Comparison of ENCODE assay signal across 8 mouse cellular contexts in the genomic region with DNA sequence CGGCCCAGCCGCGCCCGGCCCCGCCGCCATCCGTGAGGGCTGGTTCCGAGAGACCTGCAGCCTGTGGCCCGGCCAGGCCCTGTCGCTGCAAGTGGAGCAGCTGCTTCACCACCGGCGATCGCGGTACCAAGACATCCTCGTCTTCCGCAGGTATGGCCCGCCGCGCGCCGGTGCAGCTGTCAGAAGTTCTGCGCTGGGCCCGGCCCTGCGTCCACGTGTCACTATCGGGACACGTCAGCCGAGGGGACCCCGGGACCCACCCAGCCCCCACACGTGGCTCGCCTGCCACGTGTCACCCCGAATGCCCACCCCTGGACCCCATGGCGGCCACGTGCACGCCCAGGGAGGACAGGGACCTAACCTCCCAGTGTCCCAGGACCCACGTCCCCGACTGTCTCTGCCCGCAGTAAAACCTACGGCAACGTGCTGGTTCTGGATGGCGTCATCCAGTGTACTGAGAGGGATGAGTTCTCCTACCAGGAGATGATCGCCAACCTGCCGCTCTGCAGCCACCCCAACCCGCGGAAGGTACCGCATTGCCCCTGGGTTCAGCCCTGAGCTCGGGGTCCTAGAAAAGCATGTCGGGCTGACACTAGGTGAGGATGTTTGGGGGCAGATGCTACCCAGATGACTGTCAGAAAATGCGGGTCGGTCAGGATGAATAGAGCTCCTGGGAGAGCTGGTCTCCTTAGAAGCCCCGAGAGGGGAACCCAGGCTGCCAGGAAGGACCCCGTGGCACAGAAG. TPM values are rescaled to one million over a fixed set of nuclear protein-coding genes. Genes with fewer than 3 reads are reported as not detected.
DNase-seq lines count a peak whose midpoint lies in the region; ATAC-seq and TF ChIP-seq lines count a peak whose summit lies in the region.

No protein-coding gene starts in this region.

- peak overlapping the region; percentile 94 for H3K27ac ChIP-seq in gastrocnemius, adult 2 months
- no peak overlapping the region for H3K27ac ChIP-seq in spleen, adult 2 months (ENCODE audit: insufficient read depth, low read length)
- H3K27ac ChIP-seq in forebrain, embryonic 12.5 days, result peak overlapping the region; percentile 51; the same call in 1 of the 2 replicates
- peak overlapping the region; percentile 60; the same call in 1 of the 2 replicates for H3K27ac ChIP-seq in liver, adult 2 months (replicated peaks; ENCODE audit: insufficient read depth, low read depth, low read length)
- H3K27ac ChIP-seq in neural tube, embryonic 14.5 days (ENCODE audit: low read depth, low read length), result 0 out of 2 replicates have a peak overlapping the region, but pooled peaks have one; percentile 16

- peak overlapping the region; percentile 98 for H3K4me3 ChIP-seq in gastrocnemius, adult 2 months
- peak overlapping the region; percentile 79 for H3K4me3 ChIP-seq in spleen, adult 2 months (ENCODE audit: extremely low read depth, insufficient read depth, insufficient read length)
- H3K4me3 ChIP-seq in forebrain, embryonic 12.5 days (replicated peaks), result peak overlapping the region; percentile 88
- peak overlapping the region; percentile 89 for H3K4me3 ChIP-seq in liver, adult 2 months (ENCODE audit: insufficient read depth, low read depth, low read length)
- peak overlapping the region; percentile 61 for H3K4me3 ChIP-seq in neural tube, embryonic 14.5 days (ENCODE audit: low read depth, low read length)

- TF ChIP-seq POLR2A in spleen, adult 2 months (IDR thresholded peaks at IDR 0.05; ENCODE audit: low read depth, low read length), result no peak
- no peak for TF ChIP-seq POLR2A in liver, adult 2 months (IDR thresholded peaks at IDR 0.05; ENCODE audit: extremely low read depth, insufficient read depth, low read length)

- no peaks in the 10 kb centered on the region for H3K27me3 ChIP-seq in spleen, adult 2 months (ENCODE audit: control insufficient read depth, insufficient read depth, low read length)
- H3K27me3 ChIP-seq in forebrain, embryonic 12.5 days, result no peaks in the 10 kb centered on the region
- no peaks in the 10 kb centered on the region for H3K27me3 ChIP-seq in liver, adult 2 months (ENCODE audit: control insufficient read depth, insufficient read depth, low read length)
- no peaks in the 10 kb centered on the region for H3K27me3 ChIP-seq in neural tube, embryonic 14.5 days (ENCODE audit: control insufficient read depth, insufficient read depth, low read length)

- WGBS in spleen, adult 2 months, result under 1% methylated on average over 52 of the region's 53 CpGs
- under 1% methylated on average over 53 of the region's 53 CpGs for WGBS in forebrain, embryonic 12.5 days
- WGBS in liver, adult 2 months, result under 1% methylated on average over 49 of the region's 53 CpGs
- under 1% methylated on average over 52 of the region's 53 CpGs for WGBS in neural tube, embryonic 14.5 days

- intact Hi-C loops in gastrocnemius, adult 2 months (cut with DNase I), result no loop called here

- no peaks in the 10 kb centered on the region for H3K9me3 ChIP-seq in forebrain, embryonic 12.5 days
- H3K9me3 ChIP-seq in neural tube, embryonic 14.5 days (ENCODE audit: control insufficient read depth, low read length), result no peaks in the 10 kb centered on the region

- H3K36me3 ChIP-seq in spleen, adult 2 months (ENCODE audit: control insufficient read depth, insufficient read depth, low read length), result peaks cover 13% of the 10 kb centered on the region
- peaks cover 39% of the 10 kb centered on the region for H3K36me3 ChIP-seq in forebrain, embryonic 12.5 days (replicated peaks)
- H3K36me3 ChIP-seq in liver, adult 2 months (ENCODE audit: control insufficient read depth, insufficient read depth, low read length), result peaks cover 20% of the 10 kb centered on the region; the same call in 1 of the 2 replicates
- H3K36me3 ChIP-seq in neural tube, embryonic 14.5 days (ENCODE audit: control insufficient read depth, insufficient read depth, low read length), result peaks cover 27% of the 10 kb centered on the region

- H3K79me2 ChIP-seq in liver, adult 2 months (ENCODE audit: control insufficient read depth, insufficient read depth, low read length), result peaks cover 9% of the 10 kb centered on the region; the same call in 1 of the 2 replicates

- TF ChIP-seq CTCF in gastrocnemius, adult 2 months (IDR thresholded peaks at IDR 0.05), result no peak
- TF ChIP-seq CTCF in spleen, adult 2 months (IDR thresholded peaks at IDR 0.05; ENCODE audit: extremely low read depth, insufficient read depth, insufficient read length, insufficient replicate concordance), result no peak
- no peak for TF ChIP-seq CTCF in liver, adult 2 months (IDR thresholded peaks at IDR 0.05; ENCODE audit: low read depth, low read length)

- peak overlapping the region; percentile 94 for H3K4me2 ChIP-seq in forebrain, embryonic 12.5 days
- H3K4me2 ChIP-seq in neural tube, embryonic 14.5 days (ENCODE audit: low read depth, low read length), result peak overlapping the region; percentile 96

- DNase-seq in gastrocnemius, adult 2 months, result no peak
- no peak for DNase-seq in gastrocnemius, adult 8-10 months (ENCODE audit: low spot score in 2 of 2)
- no peak for DNase-seq in spleen, adult 2 months (ENCODE audit: low read depth in 1 of 2, low spot score in 2 of 2)
- DNase-seq in spleen, adult 18-20 months, result no peak
- DNase-seq in liver, adult 2 months (ENCODE audit: extremely low read depth, low read depth, low spot score), result peak; percentile 16
- DNase-seq in thymus, postnatal 4 days, result no peak

- H3K4me1 ChIP-seq in spleen, adult 2 months (ENCODE audit: control insufficient read depth, insufficient read depth, insufficient read length), result peaks cover 14% of the 10 kb centered on the region; the same call in 1 of the 2 replicates
- H3K4me1 ChIP-seq in forebrain, embryonic 12.5 days, result peaks cover 32% of the 10 kb centered on the region
- H3K4me1 ChIP-seq in liver, adult 2 months (ENCODE audit: control insufficient read depth, insufficient read depth, low read length), result peaks cover 10% of the 10 kb centered on the region
- peaks cover 15% of the 10 kb centered on the region for H3K4me1 ChIP-seq in neural tube, embryonic 14.5 days (ENCODE audit: control insufficient read depth, insufficient read depth, low read length)

- ATAC-seq in forebrain, embryonic 12.5 days (ENCODE audit: low FRiP score), result no peak; the same call in 1 of the 2 replicates
- peak; percentile 59; the same call in 1 of the 2 replicates for ATAC-seq in neural tube, embryonic 14.5 days (ENCODE audit: low read depth)

- peak overlapping the region; percentile 82 for H3K9ac ChIP-seq in forebrain, embryonic 12.5 days
- peak overlapping the region; percentile 91 for H3K9ac ChIP-seq in liver, adult 2 months (ENCODE audit: low read depth, low read length)
- H3K9ac ChIP-seq in neural tube, embryonic 14.5 days (replicated peaks; ENCODE audit: low read depth, low read length), result peak overlapping the region; percentile 80

RNA-seq across cellular contexts. Expression of gene Srm, which starts 0.5 kb away (rescaled TPM):
- 10 to 100 TPM; 12.0 to 12.2 TPM for total RNA-seq in gastrocnemius, adult 2 months (2021)
- 10 to 100 TPM; 11.1 to 15.7 (median 12.5) TPM for total RNA-seq in gastrocnemius, adult 8-10 months (2022)
- polyA plus RNA-seq in spleen, adult 2 months (2012; rRNA removed), result 55.7 and 80.0 TPM in 2 replicates
- polyA plus RNA-seq in forebrain, embryonic 12.5 days (2016; fragmentation: Nextera tagmentation; extraction: Ambion mirVana), result 163 and 166 TPM in 2 replicates
- 11.1 and 14.7 TPM in 2 replicates for total RNA-seq in liver, adult 2 months (2014; rRNA removed)
- 33.1 and 39.5 TPM in 2 replicates for polyA plus RNA-seq in liver, adult 2 months (2012; rRNA removed)
- 186 and 189 TPM in 2 replicates for polyA plus RNA-seq in neural tube, embryonic 14.5 days (2014; fragmentation: Nextera tagmentation; extraction: Ambion mirVana)

RNA-seq across cellular contexts. Expression of gene Masp2, which starts 10.5 kb away (rescaled TPM):
- total RNA-seq in gastrocnemius, adult 2 months (2021), result under 1 TPM; 0.56 to 0.69 TPM
- under 1 TPM; 0.24 to 0.56 (median 0.53) TPM for total RNA-seq in gastrocnemius, adult 8-10 months (2022)
- 0.26 and 1.3 TPM in 2 replicates for polyA plus RNA-seq in spleen, adult 2 months (2012; rRNA removed)
- polyA plus RNA-seq in forebrain, embryonic 12.5 days (2016; fragmentation: Nextera tagmentation; extraction: Ambion mirVana), result 0.27 and 0.50 TPM in 2 replicates
- total RNA-seq in liver, adult 2 months (2014; rRNA removed), result 191 and 270 TPM in 2 replicates
- 712 and 829 TPM in 2 replicates for polyA plus RNA-seq in liver, adult 2 months (2012; rRNA removed)
- polyA plus RNA-seq in neural tube, embryonic 14.5 days (2014; fragmentation: Nextera tagmentation; extraction: Ambion mirVana), result 0.64 and 1.8 TPM in 2 replicates

RNA-seq across cellular contexts. Expression of gene Exosc10, which starts 33.6 kb away (rescaled TPM):
- 10 to 100 TPM; 21.0 to 21.6 TPM for total RNA-seq in gastrocnemius, adult 2 months (2021)
- total RNA-seq in gastrocnemius, adult 8-10 months (2022), result 10 to 100 TPM; 14.7 to 20.8 (median 17.6) TPM
- polyA plus RNA-seq in spleen, adult 2 months (2012; rRNA removed), result 29.2 and 31.6 TPM in 2 replicates
- 102 and 105 TPM in 2 replicates for polyA plus RNA-seq in forebrain, embryonic 12.5 days (2016; fragmentation: Nextera tagmentation; extraction: Ambion mirVana)
- total RNA-seq in liver, adult 2 months (2014; rRNA removed), result 12.7 and 16.0 TPM in 2 replicates
- polyA plus RNA-seq in liver, adult 2 months (2012; rRNA removed), result 9.1 and 9.8 TPM in 2 replicates
- polyA plus RNA-seq in neural tube, embryonic 14.5 days (2014; fragmentation: Nextera tagmentation; extraction: Ambion mirVana), result 89.1 and 97.9 TPM in 2 replicates

RNA-seq across cellular contexts. Expression of gene Tardbp, which starts 35.0 kb away (rescaled TPM):
- 100 to 1,000 TPM; 132 to 136 TPM for total RNA-seq in gastrocnemius, adult 2 months (2021)
- 100 to 1,000 TPM; 116 to 129 (median 124) TPM for total RNA-seq in gastrocnemius, adult 8-10 months (2022)
- polyA plus RNA-seq in spleen, adult 2 months (2012; rRNA removed), result 49.8 and 57.0 TPM in 2 replicates
- polyA plus RNA-seq in forebrain, embryonic 12.5 days (2016; fragmentation: Nextera tagmentation; extraction: Ambion mirVana), result 447 and 449 TPM in 2 replicates
- 87.2 and 111 TPM in 2 replicates for total RNA-seq in liver, adult 2 months (2014; rRNA removed)
- 33.2 and 33.4 TPM in 2 replicates for polyA plus RNA-seq in liver, adult 2 months (2012; rRNA removed)
- polyA plus RNA-seq in neural tube, embryonic 14.5 days (2014; fragmentation: Nextera tagmentation; extraction: Ambion mirVana), result 78.3 and 85.0 TPM in 2 replicates

RNA-seq across cellular contexts. Expression of gene Gm572, which starts 51.3 kb away (rescaled TPM):
- total RNA-seq in gastrocnemius, adult 2 months (2021), result 1 to 10 TPM; 6.1 to 6.8 TPM
- 1 to 10 TPM; 7.3 to 9.2 (median 8.8) TPM for total RNA-seq in gastrocnemius, adult 8-10 months (2022)
- 0.07 TPM in 1 of 2 replicates, not detected in the other for polyA plus RNA-seq in spleen, adult 2 months (2012; rRNA removed)
- polyA plus RNA-seq in forebrain, embryonic 12.5 days (2016; fragmentation: Nextera tagmentation; extraction: Ambion mirVana), result not detected in 2 replicates
- not detected in 2 replicates for total RNA-seq in liver, adult 2 months (2014; rRNA removed)
- polyA plus RNA-seq in liver, adult 2 months (2012; rRNA removed), result not detected in 2 replicates
- not detected in 2 replicates for polyA plus RNA-seq in neural tube, embryonic 14.5 days (2014; fragmentation: Nextera tagmentation; extraction: Ambion mirVana)

Comparison
In these comparisons a context has a peak if more than half of its experiments do, and no peak if none do; other contexts are left out.
1. RNA of gene Masp2, which starts 10.5 kb away (polyA plus RNA-seq): 712 to 829 TPM in liver, adult 2 months; 0.64 to 1.8 TPM in neural tube, embryonic 14.5 days, 0.26 to 1.3 TPM in spleen, adult 2 months and 0.27 to 0.50 TPM in forebrain, embryonic 12.5 days; every median in the first group is over 100 times any median in the second.
2. Peak in every context shown above with its lines, with median percentiles within 50 percentile points of each other: H3K4me3 ChIP-seq and H3K9ac ChIP-seq.